Mouse (Mus musculus) myocyte (in vitro differentiated cells): ENCODE results near the gene Kcne4. TPM values are rescaled to one million over a fixed set of nuclear protein-coding genes. Genes with fewer than 3 reads are reported as not detected.

ENCODE experiments used
- H3K27me3 ChIP-seq: one replicate; pipeline ENCODE4 v1.6.1; 2011; ENCODE audit not compliant: control insufficient read depth, insufficient read depth, insufficient read length
- H3K36me3 ChIP-seq: one replicate; pipeline ENCODE4 v1.6.1; 2011; ENCODE audit not compliant: control insufficient read depth, insufficient read depth
- H3K4me2 ChIP-seq: one replicate; pipeline ENCODE4 v1.6.1; 2011; ENCODE audit warnings: low read depth, control low read depth
- H3K4me3 ChIP-seq: one replicate; pipeline ENCODE4 v1.5.1; 2011; ENCODE audit warnings: mild to moderate bottlenecking, control low read depth, moderate library complexity
- H3K79me2 ChIP-seq: one replicate; pipeline ENCODE4 v1.6.1; 2011; ENCODE audit not compliant: control insufficient read depth, insufficient read depth
- H3ac ChIP-seq: one replicate; pipeline ENCODE4 v1.6.1; 2011; ENCODE audit not compliant: control insufficient read depth, insufficient read length
- CEBPB ChIP-seq: IDR thresholded peaks from 2 replicates; pipeline ENCODE4 v1.6.1; 2011; ENCODE audit warnings: mild to moderate bottlenecking, moderate library complexity; ENCODE audit not compliant: poor library complexity, insufficient read depth, severe bottlenecking
- E2F4 ChIP-seq: IDR thresholded peaks from one replicate; pipeline ENCODE4 v1.6.1; 2011; ENCODE audit warnings: mild to moderate bottlenecking, control low read depth, moderate library complexity; ENCODE audit not compliant: insufficient read depth
- MAX ChIP-seq: IDR thresholded peaks from one replicate; pipeline ENCODE4 v1.6.1; 2011; ENCODE audit warnings: low read depth, mild to moderate bottlenecking, control low read depth
- MYOD1 ChIP-seq, 3 experiments: IDR thresholded peaks; one replicate each; pipeline ENCODE4 v1.6.1; 2011; ENCODE audit warnings: control low read depth in 2 of 3, low read depth in 2 of 3, mild to moderate bottlenecking in 2 of 3, moderate library complexity in 1 of 3; ENCODE audit not compliant: insufficient read length in 2 of 3, control insufficient read depth in 1 of 3
- MYOG ChIP-seq, 3 experiments: IDR thresholded peaks; one replicate each; pipeline ENCODE4 v1.6.1; 2011; ENCODE audit warnings: control low read depth in 2 of 3, low read depth in 2 of 3, mild to moderate bottlenecking in 2 of 3; ENCODE audit not compliant: insufficient read length in 2 of 3, control insufficient read depth in 1 of 3, insufficient read depth in 1 of 3
- POLR2A ChIP-seq: IDR thresholded peaks from one replicate; pipeline ENCODE4 v1.6.1; 2011; ENCODE audit warnings: low read depth, mild to moderate bottlenecking, control low read depth, moderate library complexity; ENCODE audit not compliant: insufficient read length
- POLR2AphosphoS2 ChIP-seq: IDR thresholded peaks from one replicate; pipeline ENCODE4 v1.6.1; 2011; ENCODE audit warnings: low read depth, control low read depth; ENCODE audit not compliant: insufficient read length
- REST ChIP-seq: IDR thresholded peaks from one replicate; pipeline ENCODE4 v1.6.1; 2011; ENCODE audit warnings: mild to moderate bottlenecking, control low read depth, moderate library complexity; ENCODE audit not compliant: insufficient read depth, insufficient read length
- SRF ChIP-seq: IDR thresholded peaks from one replicate; pipeline ENCODE4 v1.6.1; 2011; ENCODE audit warnings: low read depth; ENCODE audit not compliant: control insufficient read depth, insufficient read length
- TCF12 ChIP-seq: IDR thresholded peaks from one replicate; pipeline ENCODE4 v1.6.1; 2011; ENCODE audit warnings: mild to moderate bottlenecking, control low read depth; ENCODE audit not compliant: poor library complexity, insufficient read depth, severe bottlenecking
- TCF3 ChIP-seq: IDR thresholded peaks from one replicate; pipeline ENCODE4 v1.6.1; 2011; ENCODE audit warnings: low read depth, control low read depth; ENCODE audit not compliant: insufficient read length
- USF1 ChIP-seq: IDR thresholded peaks from one replicate; pipeline ENCODE4 v1.6.1; 2011; ENCODE audit warnings: low read depth, mild to moderate bottlenecking, control low read depth, moderate library complexity
- polyA plus RNA-seq: library from polyadenylated mRNA; unstranded; fragments of >200 nt; fragmentation: generic; extraction: Trizol; gene quantifications from one replicate; pipeline ENCODE4 v1.2.1, GENCODE M21; 2012; ENCODE audit warnings: missing spikeins

Kcne4 gene
- polyA plus RNA-seq, 1 experiment: 0.05 TPM

- no peak overlapping the region for H3K4me3 ChIP-seq
- TF ChIP-seq USF1: no peak
- no peak for TF ChIP-seq MYOD1 (IDR thresholded peaks at IDR 0.05; ENCODE audit: control insufficient read depth in 1 of 3, insufficient read length in 2 of 3, low read depth in 2 of 3)
- no peak for TF ChIP-seq SRF
- TF ChIP-seq E2F4: no peak
- no peak for TF ChIP-seq POLR2AphosphoS2
- no peak for TF ChIP-seq TCF12
- no peak for TF ChIP-seq MAX
- no peak for TF ChIP-seq CEBPB
- no peak for TF ChIP-seq POLR2A
- TF ChIP-seq REST: no peak
- no peak for TF ChIP-seq TCF3
- TF ChIP-seq MYOG (IDR thresholded peaks at IDR 0.05; ENCODE audit: control insufficient read depth in 1 of 3, insufficient read depth in 1 of 3, insufficient read length in 2 of 3, low read depth in 2 of 3): no peak
- no peaks in the 10 kb centered on the region for H3K36me3 ChIP-seq
- no peak overlapping the region for H3K4me2 ChIP-seq
- H3K27me3 ChIP-seq: no peaks in the 10 kb centered on the region
- no peaks in the 10 kb centered on the region for H3K79me2 ChIP-seq
- no peak overlapping the region for H3ac ChIP-seq
Observed at GRCm38 (mm10) chr1:78838468-78838867, 21.9 kb downstream of the Kcne4 start.

DNA sequence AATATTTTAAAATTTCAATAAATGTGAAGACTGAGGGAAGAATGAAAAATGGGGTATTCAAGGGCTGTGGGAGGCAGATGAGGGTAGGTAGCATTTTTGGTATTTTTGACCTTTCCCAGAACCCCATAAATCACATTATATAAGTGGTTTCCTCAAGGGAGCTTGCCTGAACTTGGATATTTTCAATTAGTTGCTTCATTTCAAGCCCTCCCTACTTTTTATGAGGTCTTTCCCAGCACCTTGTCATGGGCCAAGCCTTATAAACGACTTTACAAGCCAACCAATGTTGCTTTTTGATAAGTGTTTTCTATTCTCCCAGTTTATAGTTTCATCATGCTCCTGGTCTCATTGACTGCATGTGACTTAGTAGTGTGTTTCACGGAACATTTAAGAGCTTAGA is 24.2 kb downstream of the Kcne4 start:
- Histone ChIP-seq H3K4me3 (no peak overlapping the region), H3K27me3 (no peaks in the 10 kb centered on the region), H3K79me2 (no peaks in the 10 kb centered on the region), H3ac (no peak overlapping the region), H3K36me3 (no peaks in the 10 kb centered on the region), H3K4me2 (no peak overlapping the region)
- TF ChIP-seq SRF (no peak), MYOG (IDR thresholded peaks at IDR 0.05; ENCODE audit: control insufficient read depth in 1 of 3, insufficient read depth in 1 of 3, insufficient read length in 2 of 3, low read depth in 2 of 3) (no peak), MAX (no peak), MYOD1 (IDR thresholded peaks at IDR 0.05; ENCODE audit: control insufficient read depth in 1 of 3, insufficient read length in 2 of 3, low read depth in 2 of 3) (no peak), E2F4 (no peak), USF1 (no peak), TCF3 (no peak), POLR2AphosphoS2 (no peak), TCF12 (no peak)

GRCm38 (mm10) chr1:78845661-78846060 is 29.1 kb downstream of the Kcne4 start:
- no peaks in the 10 kb centered on the region for H3K27me3 ChIP-seq
- H3K36me3 ChIP-seq: no peaks in the 10 kb centered on the region
- H3K79me2 ChIP-seq: no peaks in the 10 kb centered on the region
- no peak overlapping the region for H3K4me3 ChIP-seq
- no peak overlapping the region for H3K4me2 ChIP-seq
- no peak for TF ChIP-seq TCF3
- TF ChIP-seq USF1: no peak
- TF ChIP-seq TCF12: no peak
- TF ChIP-seq MYOG (IDR thresholded peaks at IDR 0.05; ENCODE audit: control insufficient read depth in 1 of 3, insufficient read depth in 1 of 3, insufficient read length in 2 of 3, low read depth in 2 of 3): no peak
- TF ChIP-seq MAX: no peak
- TF ChIP-seq POLR2AphosphoS2: no peak
- no peak for TF ChIP-seq MYOD1 (IDR thresholded peaks at IDR 0.05; ENCODE audit: control insufficient read depth in 1 of 3, insufficient read length in 2 of 3, low read depth in 2 of 3)
- TF ChIP-seq E2F4: no peak
- no peak for TF ChIP-seq CEBPB
- TF ChIP-seq SRF: no peak
- no peak for TF ChIP-seq REST
- no peak for TF ChIP-seq POLR2A
- H3ac ChIP-seq: no peak overlapping the region

DNA sequence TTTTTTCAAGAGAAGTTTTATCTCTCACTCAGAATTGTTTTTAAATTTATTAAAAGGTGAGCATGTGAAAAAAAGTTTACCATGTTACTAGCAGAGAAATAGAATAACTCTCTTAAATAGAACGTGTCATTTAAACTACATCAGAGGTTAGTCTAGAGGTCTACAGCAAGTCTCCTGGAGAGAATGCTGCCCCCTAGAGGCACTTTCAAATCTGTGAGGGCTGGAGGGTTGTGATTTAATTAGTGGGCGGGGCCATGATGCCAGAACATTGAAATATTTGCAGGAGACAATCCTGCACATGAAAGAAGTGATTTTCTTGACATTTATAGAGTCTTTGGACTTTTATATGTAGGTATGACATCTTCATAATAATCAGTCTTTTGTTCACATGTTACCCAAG is 29.9 kb downstream of the Kcne4 start:
- no peaks in the 10 kb centered on the region for H3K79me2 ChIP-seq
- TF ChIP-seq POLR2AphosphoS2 (no peak), MYOG (IDR thresholded peaks at IDR 0.05; ENCODE audit: control insufficient read depth in 1 of 3, insufficient read depth in 1 of 3, insufficient read length in 2 of 3, low read depth in 2 of 3) (no peak), SRF (no peak), MYOD1 (IDR thresholded peaks at IDR 0.05; ENCODE audit: control insufficient read depth in 1 of 3, insufficient read length in 2 of 3, low read depth in 2 of 3) (no peak), TCF12 (no peak), E2F4 (no peak), USF1 (no peak), REST (no peak), TCF3 (no peak), CEBPB (no peak), POLR2A (no peak), MAX (no peak)
- no peaks in the 10 kb centered on the region for H3K27me3 ChIP-seq
- H3ac ChIP-seq: no peak overlapping the region
- H3K36me3 ChIP-seq: no peaks in the 10 kb centered on the region
- H3K4me3 ChIP-seq: no peak overlapping the region
- no peak overlapping the region for H3K4me2 ChIP-seq

DNA sequence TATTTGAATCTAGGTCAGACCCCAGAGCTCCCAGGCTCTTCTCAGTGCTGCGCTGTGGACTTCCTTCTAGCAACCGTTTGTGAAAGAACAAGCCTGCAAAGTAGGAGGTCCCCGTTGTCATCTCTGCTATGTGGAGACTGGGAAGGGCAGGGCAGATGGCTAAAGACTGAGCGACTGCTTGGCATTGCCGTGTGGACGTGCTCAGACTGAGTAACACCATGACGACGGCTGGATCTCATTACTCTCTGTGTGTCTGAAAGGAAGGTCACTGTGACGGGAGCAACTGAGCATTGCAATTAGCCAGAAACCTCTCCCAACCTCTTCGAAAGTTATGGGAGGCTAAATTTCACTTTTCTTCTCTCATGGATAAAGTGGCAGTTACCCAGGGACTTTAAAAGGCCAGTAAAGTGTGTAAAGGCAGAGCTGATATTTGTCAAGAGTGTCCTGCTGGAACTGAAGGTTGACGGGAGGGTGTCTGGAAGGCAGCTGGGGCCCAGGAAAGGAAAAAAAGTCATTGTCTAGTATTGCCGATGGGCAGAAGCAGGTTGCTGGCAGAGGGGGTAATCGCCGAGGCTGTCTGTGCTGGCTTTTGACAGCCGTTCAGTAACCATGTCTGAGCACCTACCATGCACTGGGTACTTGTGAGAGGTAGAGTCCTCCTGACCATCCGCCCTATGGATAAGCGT is 36.0 kb downstream of the Kcne4 start:
- H3ac ChIP-seq: no peak overlapping the region
- no peak overlapping the region for H3K4me3 ChIP-seq
- TF ChIP-seq MYOD1 (IDR thresholded peaks at IDR 0.05; ENCODE audit: control insufficient read depth in 1 of 3, insufficient read length in 2 of 3, low read depth in 2 of 3) (peak in 1 of 3 experiments; percentile 2), MYOG (IDR thresholded peaks at IDR 0.05; ENCODE audit: control insufficient read depth in 1 of 3, insufficient read depth in 1 of 3, insufficient read length in 2 of 3, low read depth in 2 of 3) (peak in 1 of 3 experiments; percentile 42), SRF (no peak)
- no peaks in the 10 kb centered on the region for H3K27me3 ChIP-seq
- no peaks in the 10 kb centered on the region for H3K36me3 ChIP-seq
- no peaks in the 10 kb centered on the region for H3K79me2 ChIP-seq
- H3K4me2 ChIP-seq: peak overlapping the region; percentile 24
